Mouse (Mus musculus) forebrain, embryonic 12.5 days (tissue): Measurements from ENCODE around the gene Syt10. TPM values are rescaled to one million over a fixed set of nuclear protein-coding genes. Genes with fewer than 3 reads are reported as not detected.
"Not testable (repeated sequence)": the region's sequence is repeated elsewhere in the genome, so short reads cannot be mapped to it uniquely, and the experiment has no call there.

Source experiments
- ATAC-seq: fragments of 200-750 bp; cut with Nextera tagmentation; 2 replicates; pipeline ENCODE4 v1.8.0; 2017; ENCODE audit warnings: moderate TSS enrichment; ENCODE audit not compliant: low FRiP score
- H3K27ac ChIP-seq: fragments of 300-500 bp; sonication (generic); 2 replicates; pipeline ENCODE4 v1.5.1; 2016; ENCODE audit warnings: mild to moderate bottlenecking
- H3K27me3 ChIP-seq: fragments of 300-500 bp; sonication (generic); 2 replicates; pipeline ENCODE4 v1.6.1; 2016; ENCODE audit warnings: mild to moderate bottlenecking
- H3K36me3 ChIP-seq: fragments of 300-500 bp; sonication (generic); replicated peaks from 2 replicates; pipeline ENCODE4 v1.6.1; 2016; ENCODE audit warnings: mild to moderate bottlenecking
- H3K4me1 ChIP-seq: fragments of 300-500 bp; sonication (generic); 2 replicates; pipeline ENCODE4 v1.6.1; 2016
- H3K4me2 ChIP-seq: fragments of 300-500 bp; sonication (generic); 2 replicates; pipeline ENCODE4 v1.6.1; 2016; ENCODE audit warnings: mild to moderate bottlenecking, moderate library complexity
- H3K4me3 ChIP-seq: fragments of 300-500 bp; sonication (generic); replicated peaks from 2 replicates; pipeline ENCODE4 v1.5.1; 2016; ENCODE audit warnings: mild to moderate bottlenecking
- H3K9ac ChIP-seq: fragments of 300-500 bp; sonication (generic); 2 replicates; pipeline ENCODE4 v1.6.1; 2016; ENCODE audit warnings: mild to moderate bottlenecking
- H3K9me3 ChIP-seq: fragments of 300-500 bp; sonication (generic); 2 replicates; pipeline ENCODE4 v1.6.1; 2016
- WGBS: fragments of 180-500 bp; shearing (Covaris S2); methylation state at CpG from one replicate; pipeline ENCODE4 v1.1.7; 2016; 5-methylcytosine and 5-hydroxymethylcytosine counted together
- microRNA-seq: library from miRNA; unstranded; fragments of <30 nt; microRNA quantifications from one replicate; pipeline ENCODE4, GENCODE M21; 2017
- polyA plus RNA-seq: library from polyadenylated mRNA; unstranded; fragments of >200 nt; fragmentation: Nextera tagmentation; extraction: Ambion mirVana; gene quantifications from 2 replicates; pipeline ENCODE4 v1.2.1, GENCODE M21; 2016

Syt10 gene
- 0.23 and 0.31 TPM in 2 replicates for polyA plus RNA-seq

GRCm38 (mm10) chr15:89841364-89842017 lies at the start of gene Syt10:
Syt10 (minus strand) TSS chr15:89841860.
- Histone ChIP-seq H3K27me3 (peaks cover 32% of the 10 kb centered on the region), H3K27ac (no peak within 1 kb of the TSS), H3K4me1 (peaks cover 10% of the 10 kb centered on the region), H3K9me3 (no peaks in the 10 kb centered on the region), H3K4me3 (peak within 1 kb of the TSS; percentile 54), H3K9ac (peak within 1 kb of the TSS; percentile 48; the same call in 1 of the 2 replicates), H3K4me2 (peak within 1 kb of the TSS; percentile 96), H3K36me3 (no peaks in the 10 kb centered on the region)
- ATAC-seq: peak; percentile 84
- WGBS: under 1% methylated on average over 53 of the region's 53 CpGs

DNA sequence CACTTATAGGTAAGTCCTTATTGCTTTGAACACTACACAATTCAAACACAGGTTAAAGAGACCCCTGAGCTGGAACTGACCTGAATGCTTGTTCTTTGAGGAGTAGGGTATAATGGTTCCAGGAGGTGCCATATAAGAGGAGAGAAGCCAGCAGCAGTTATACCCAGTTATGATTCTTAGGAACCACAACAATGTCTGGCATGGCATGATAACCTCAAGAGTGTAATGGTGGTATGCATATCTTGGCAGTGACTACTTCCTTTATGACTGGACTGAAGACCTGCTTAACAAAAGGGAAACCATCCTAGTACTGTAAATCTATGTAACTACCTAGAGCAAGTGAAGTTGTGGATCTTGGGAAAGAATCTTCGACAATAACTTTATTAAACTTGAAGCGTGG lies 42.1 kb upstream of the Syt10 start:
- Histone ChIP-seq H3K4me3 (no peak overlapping the region), H3K4me1 (no peaks in the 10 kb centered on the region), H3K27me3 (no peaks in the 10 kb centered on the region), H3K4me2 (no peak overlapping the region), H3K9me3 (no peaks in the 10 kb centered on the region), H3K36me3 (no peaks in the 10 kb centered on the region), H3K9ac (no peak overlapping the region), H3K27ac (no peak overlapping the region)
- no peak for ATAC-seq
- 88% methylated on average over 2 of the region's 2 CpGs for WGBS

GRCm38 (mm10) chr15:89878981-89879380 lies 37.3 kb upstream of the Syt10 start:
- no peaks in the 10 kb centered on the region for H3K36me3 ChIP-seq
- no peaks in the 10 kb centered on the region for H3K27me3 ChIP-seq
- H3K9me3 ChIP-seq: no peaks in the 10 kb centered on the region
- ATAC-seq: no peak
- H3K4me1 ChIP-seq: no peaks in the 10 kb centered on the region
- H3K27ac ChIP-seq: no peak overlapping the region
- no peak overlapping the region for H3K4me2 ChIP-seq
- H3K9ac ChIP-seq: no peak overlapping the region
- 87% methylated on average over 2 of the region's 2 CpGs for WGBS
- H3K4me3 ChIP-seq: no peak overlapping the region

GRCm38 (mm10) chr15:89816098-89816497 lies 25.6 kb downstream of the Syt10 start:
- Histone ChIP-seq H3K9me3 (no peaks in the 10 kb centered on the region), H3K4me1 (peaks cover 9% of the 10 kb centered on the region), H3K36me3 (no peaks in the 10 kb centered on the region), H3K27me3 (no peaks in the 10 kb centered on the region), H3K9ac (no peak overlapping the region), H3K4me2 (peak overlapping the region; percentile 2; the same call in 1 of the 2 replicates), H3K4me3 (no peak overlapping the region), H3K27ac (no peak overlapping the region)
- ATAC-seq: peak; percentile 82; the same call in 1 of the 2 replicates
- WGBS: 7% methylated on average over 10 of the region's 10 CpGs

DNA sequence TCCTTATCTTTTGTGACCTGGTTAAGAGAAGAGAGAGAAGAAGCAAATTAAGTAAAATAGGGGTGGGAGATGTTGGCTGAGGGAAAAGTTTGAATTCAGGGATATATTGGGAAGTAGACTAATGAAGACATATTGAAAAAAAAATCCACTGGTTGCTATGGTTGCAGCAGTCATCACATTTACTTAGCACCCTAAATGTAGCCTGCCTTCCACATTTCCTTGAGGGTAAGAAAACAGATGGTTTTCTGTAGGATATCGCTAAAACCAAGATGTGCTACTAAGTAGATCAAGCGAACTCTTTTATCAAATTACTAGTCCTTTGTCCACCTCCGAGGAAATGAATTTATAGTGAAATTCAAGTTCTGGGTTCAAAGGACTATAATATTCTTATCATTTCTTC lies 37.2 kb downstream of the Syt10 start:
- WGBS: 92% methylated on average over 3 of the region's 3 CpGs
- no peak for ATAC-seq
- Histone ChIP-seq H3K4me2 (no peak overlapping the region), H3K4me1 (no peaks in the 10 kb centered on the region), H3K27ac (no peak overlapping the region), H3K4me3 (no peak overlapping the region), H3K9ac (no peak overlapping the region), H3K36me3 (no peaks in the 10 kb centered on the region), H3K27me3 (no peaks in the 10 kb centered on the region), H3K9me3 (no peaks in the 10 kb centered on the region)

- no peak overlapping the region for H3K4me2 ChIP-seq
- H3K27me3 ChIP-seq: no peaks in the 10 kb centered on the region
- no peak overlapping the region for H3K27ac ChIP-seq
- H3K9me3 ChIP-seq: no peaks in the 10 kb centered on the region
- no peaks in the 10 kb centered on the region for H3K4me1 ChIP-seq
- H3K4me3 ChIP-seq: no peak overlapping the region
- ATAC-seq: no peak
- no peak overlapping the region for H3K9ac ChIP-seq
- no peaks in the 10 kb centered on the region for H3K36me3 ChIP-seq
- WGBS: 85% methylated on average over 9 of the region's 9 CpGs
Observed at GRCm38 (mm10) chr15:89779928-89780327, 61.7 kb downstream of the Syt10 start.

DNA sequence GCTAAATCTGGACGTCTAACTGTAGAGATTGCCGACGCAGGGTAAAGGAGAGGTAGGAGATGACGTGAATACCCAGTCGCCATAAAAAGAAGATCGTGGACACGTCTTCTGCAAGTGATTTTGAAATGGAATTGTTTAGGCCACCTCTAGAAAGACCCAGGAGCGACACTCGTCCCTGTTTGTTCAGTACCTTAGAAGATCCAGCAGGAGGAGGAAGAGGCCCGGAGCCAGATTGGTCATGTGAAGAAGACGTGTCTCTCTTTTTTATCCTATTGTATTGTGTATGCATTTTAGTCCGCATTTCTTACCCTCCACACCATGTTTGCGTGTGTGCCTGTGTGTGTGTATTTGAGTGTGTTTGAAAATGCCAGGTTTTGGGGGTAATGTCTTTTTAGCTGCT lies 75.6 kb downstream of the Syt10 start:
- WGBS: 88% methylated on average over 13 of the region's 13 CpGs
- H3K9me3 ChIP-seq, H3K36me3 ChIP-seq, H3K27ac ChIP-seq, H3K9ac ChIP-seq, H3K27me3 ChIP-seq, H3K4me2 ChIP-seq, H3K4me1 ChIP-seq, ATAC-seq, H3K4me3 ChIP-seq: not testable (repeated sequence)

- H3K9ac ChIP-seq: no peak overlapping the region
- no peak overlapping the region for H3K4me3 ChIP-seq
- H3K4me2 ChIP-seq: no peak overlapping the region
- no peaks in the 10 kb centered on the region for H3K36me3 ChIP-seq
- 72% methylated on average over 3 of the region's 3 CpGs for WGBS
- H3K27ac ChIP-seq: no peak overlapping the region
- no peaks in the 10 kb centered on the region for H3K27me3 ChIP-seq
- no peak for ATAC-seq
- 0 out of 2 replicates have a peak, but pooled peaks cover 4% of the 10 kb centered on the region for H3K9me3 ChIP-seq
- H3K4me1 ChIP-seq: no peaks in the 10 kb centered on the region
Observed at GRCm38 (mm10) chr15:89733611-89734010, 108.0 kb downstream of the Syt10 start.

Small RNA genes lying within 50 kb of the gene (microRNA-seq; reads per million reads assigned to microRNA genes)
- not detected for gene Gm24643

Other genes starting within 250 kb of the Syt10 start
- 60.7 and 62.8 TPM in 2 replicates for gene Rabl2, start 249.9 kb downstream of the Syt10 start, polyA plus RNA-seq